Mouse (Mus musculus) bone marrow, adult 2 months (tissue): ENCODE measurements around the gene Rgl1. TPM values are rescaled to one million over a fixed set of nuclear protein-coding genes. Genes with fewer than 3 reads are reported as not detected.
A peak's percentile ranks its signal among the peaks of the same experiment; 100 is the strongest.

Source experiments
- H3K27ac ChIP-seq: fragments of 200-500 bp; 2 replicates; pipeline ENCODE4 v1.5.1; 2012; ENCODE audit warnings: low read depth, mild to moderate bottlenecking, control low read depth, inconsistent platforms, low read length; ENCODE audit not compliant: control insufficient read depth, poor library complexity, insufficient read depth
- H3K4me1 ChIP-seq: fragments of 200-500 bp; 2 replicates; pipeline ENCODE4 v1.6.1; 2011; ENCODE audit warnings: low read length; ENCODE audit not compliant: control insufficient read depth, insufficient read depth
- H3K4me3 ChIP-seq: fragments of 200-500 bp; replicated peaks from 2 replicates; pipeline ENCODE3; 2011; ENCODE audit warnings: mild to moderate bottlenecking, low read depth, low read length, control low read depth; ENCODE audit not compliant: control insufficient read depth
- CTCF ChIP-seq: fragments of 200-500 bp; IDR thresholded peaks from 2 replicates; pipeline ENCODE4 v1.5.1; 2011; ENCODE audit warnings: low read length, control low read depth; ENCODE audit not compliant: control insufficient read depth, insufficient read depth
- POLR2A ChIP-seq: fragments of 200-500 bp; IDR thresholded peaks from 2 replicates; pipeline ENCODE4 v1.6.1; 2011; ENCODE audit warnings: low read depth, mild to moderate bottlenecking, control low read depth, low read length, borderline replicate concordance; ENCODE audit not compliant: control insufficient read depth
- WGBS: fragments of 180-500 bp; shearing (Covaris S2); methylation state at CpG from one replicate; pipeline ENCODE4 v1.1.7; 2018; 5-methylcytosine and 5-hydroxymethylcytosine counted together
- polyA plus RNA-seq: library from polyadenylated mRNA; stranded (reverse); fragments of >200 nt; gene quantifications from 2 replicates; pipeline ENCODE4 v1.2.4, GENCODE M21; 2011; ENCODE audit warnings: low replicate concordance; ENCODE audit not compliant: missing spikeins, insufficient read depth, insufficient read length

Gene Rgl1
- polyA plus RNA-seq, 1 experiment = 9.2 TPM

GRCm38 (mm10) chr1:152621624-152622023, 144.5 kb downstream of the Rgl1 start:
- H3K4me1 ChIP-seq = no peaks in the 10 kb centered on the region
- TF ChIP-seq POLR2A (no peak), CTCF (no peak)
- WGBS = 80% methylated on average over 4 of the region's 4 CpGs
- no peak overlapping the region for H3K4me3 ChIP-seq
- H3K27ac ChIP-seq = no peak overlapping the region

GRCm38 (mm10) chr1:152619396-152619795, 146.8 kb downstream of the Rgl1 start:
- no peak for TF ChIP-seq CTCF
- no peak for TF ChIP-seq POLR2A
- 82% methylated on average over 9 of the region's 9 CpGs for WGBS
- no peak overlapping the region for H3K4me3 ChIP-seq
- H3K27ac ChIP-seq = no peak overlapping the region
- H3K4me1 ChIP-seq = peaks cover 2% of the 10 kb centered on the region

- no peak overlapping the region for H3K4me3 ChIP-seq
- 83% methylated on average over 3 of the region's 3 CpGs for WGBS
- H3K27ac ChIP-seq = no peak overlapping the region
- H3K4me1 ChIP-seq = peaks cover 2% of the 10 kb centered on the region
- TF ChIP-seq CTCF (no peak), POLR2A (no peak)
Measured at GRCm38 (mm10) chr1:152618896-152619295, 147.3 kb downstream of the Rgl1 start.

- WGBS = 66% methylated on average over 1 of the region's 1 CpGs
- Histone ChIP-seq H3K4me1 (peaks cover 2% of the 10 kb centered on the region), H3K4me3 (no peak overlapping the region), H3K27ac (no peak overlapping the region)
- TF ChIP-seq POLR2A (no peak), CTCF (peak; percentile 14; the same call in 1 of the 2 replicates)
Measured at GRCm38 (mm10) chr1:152618381-152618780, 147.8 kb downstream of the Rgl1 start.

GRCm38 (mm10) chr1:152617745-152618342, 148.3 kb downstream of the Rgl1 start:
- H3K27ac ChIP-seq = peak overlapping the region; percentile 28; the same call in 1 of the 2 replicates
- 14% methylated on average over 10 of the region's 10 CpGs for WGBS
- no peak overlapping the region for H3K4me3 ChIP-seq
- TF ChIP-seq POLR2A = no peak
- TF ChIP-seq CTCF = no peak
- H3K4me1 ChIP-seq = peaks cover 5% of the 10 kb centered on the region

GRCm38 (mm10) chr1:152616777-152617057, 149.4 kb downstream of the Rgl1 start:
- TF ChIP-seq POLR2A (no peak), CTCF (no peak)
- H3K4me1 ChIP-seq = peaks cover 5% of the 10 kb centered on the region
- no peak overlapping the region for H3K4me3 ChIP-seq
- H3K27ac ChIP-seq = no peak overlapping the region

- Histone ChIP-seq H3K27ac (no peak overlapping the region), H3K4me3 (no peak overlapping the region), H3K4me1 (peaks cover 5% of the 10 kb centered on the region)
- TF ChIP-seq CTCF (no peak), POLR2A (no peak)
- WGBS = 13% methylated on average over 10 of the region's 10 CpGs
Measured at GRCm38 (mm10) chr1:152615987-152616776, 150.0 kb downstream of the Rgl1 start.

- WGBS = 62% methylated on average over 7 of the region's 7 CpGs
- Histone ChIP-seq H3K4me1 (peaks cover 5% of the 10 kb centered on the region), H3K27ac (no peak overlapping the region), H3K4me3 (no peak overlapping the region)
- TF ChIP-seq CTCF = no peak
- no peak for TF ChIP-seq POLR2A
Measured at GRCm38 (mm10) chr1:152614743-152615380, 151.3 kb downstream of the Rgl1 start.
